Mouse (Mus musculus) neural tube, embryonic 13.5 days (tissue): ENCODE data around the gene Emc8. TPM values are rescaled to one million over a fixed set of nuclear protein-coding genes. Genes with fewer than 3 reads are reported as not detected.

Source experiments
- ATAC-seq: fragments of 200-750 bp; cut with Nextera tagmentation; 2 replicates; pipeline ENCODE4 v1.8.0; 2017; ENCODE audit warnings: low read depth, mild to moderate bottlenecking, moderate TSS enrichment, moderate library complexity
- H3K27ac ChIP-seq: fragments of 300-500 bp; sonication (generic); replicated peaks from 2 replicates; pipeline ENCODE4 v1.5.1; 2015; ENCODE audit warnings: moderate library complexity, mild to moderate bottlenecking, inconsistent platforms
- H3K27me3 ChIP-seq: fragments of 300-500 bp; sonication (generic); 2 replicates; pipeline ENCODE4 v1.6.1; 2015; ENCODE audit warnings: mild to moderate bottlenecking, inconsistent platforms
- H3K36me3 ChIP-seq: fragments of 300-500 bp; sonication (generic); 2 replicates; pipeline ENCODE4 v1.6.1; 2015; ENCODE audit warnings: mild to moderate bottlenecking, inconsistent platforms
- H3K4me1 ChIP-seq: fragments of 300-500 bp; sonication (generic); replicated peaks from 2 replicates; pipeline ENCODE4 v1.6.1; 2015; ENCODE audit warnings: inconsistent platforms
- H3K4me2 ChIP-seq: fragments of 300-500 bp; sonication (generic); 2 replicates; pipeline ENCODE4 v1.6.1; 2015; ENCODE audit warnings: inconsistent platforms, mild to moderate bottlenecking, moderate library complexity
- H3K4me3 ChIP-seq: fragments of 300-500 bp; sonication (generic); 2 replicates; pipeline ENCODE4 v1.5.1; 2015; ENCODE audit warnings: mild to moderate bottlenecking, inconsistent platforms
- H3K9ac ChIP-seq: fragments of 300-500 bp; sonication (generic); 2 replicates; pipeline ENCODE4 v1.6.1; 2015; ENCODE audit warnings: moderate library complexity, mild to moderate bottlenecking, inconsistent platforms
- H3K9me3 ChIP-seq: fragments of 300-500 bp; sonication (generic); 2 replicates; pipeline ENCODE4 v1.6.1; 2016; ENCODE audit warnings: inconsistent platforms
- WGBS: fragments of 180-500 bp; shearing (Covaris S2); methylation state at CpG from one replicate; pipeline ENCODE4 v1.1.7; 2015; 5-methylcytosine and 5-hydroxymethylcytosine counted together
- polyA plus RNA-seq: library from polyadenylated mRNA; unstranded; fragments of >200 nt; fragmentation: Nextera tagmentation; extraction: Ambion mirVana; gene quantifications from 2 replicates; pipeline ENCODE4 v1.2.1, GENCODE M21; 2015

Gene Emc8
- 147 and 149 TPM in 2 replicates for polyA plus RNA-seq

- peaks cover 69% of the 10 kb centered on the region for H3K4me1 ChIP-seq
- peak; percentile 3; the same call in 1 of the 2 replicates for ATAC-seq
- no peaks in the 10 kb centered on the region for H3K9me3 ChIP-seq
- H3K4me3 ChIP-seq: peak within 1 kb of the TSS; percentile 95
- peak within 1 kb of the TSS; percentile 93 for H3K4me2 ChIP-seq
- H3K36me3 ChIP-seq: peaks cover 38% of the 10 kb centered on the region
- H3K27me3 ChIP-seq: no peaks in the 10 kb centered on the region
- H3K27ac ChIP-seq: peak within 1 kb of the TSS; percentile 89
- WGBS: 1% methylated on average over 40 of the region's 51 CpGs
- peak within 1 kb of the TSS; percentile 88 for H3K9ac ChIP-seq
Measured at GRCm38 (mm10) chr8:120668374-120668905, at the start of gene Emc8. Gene Emc8 (minus strand): TSS chr8:120668573.

DNA sequence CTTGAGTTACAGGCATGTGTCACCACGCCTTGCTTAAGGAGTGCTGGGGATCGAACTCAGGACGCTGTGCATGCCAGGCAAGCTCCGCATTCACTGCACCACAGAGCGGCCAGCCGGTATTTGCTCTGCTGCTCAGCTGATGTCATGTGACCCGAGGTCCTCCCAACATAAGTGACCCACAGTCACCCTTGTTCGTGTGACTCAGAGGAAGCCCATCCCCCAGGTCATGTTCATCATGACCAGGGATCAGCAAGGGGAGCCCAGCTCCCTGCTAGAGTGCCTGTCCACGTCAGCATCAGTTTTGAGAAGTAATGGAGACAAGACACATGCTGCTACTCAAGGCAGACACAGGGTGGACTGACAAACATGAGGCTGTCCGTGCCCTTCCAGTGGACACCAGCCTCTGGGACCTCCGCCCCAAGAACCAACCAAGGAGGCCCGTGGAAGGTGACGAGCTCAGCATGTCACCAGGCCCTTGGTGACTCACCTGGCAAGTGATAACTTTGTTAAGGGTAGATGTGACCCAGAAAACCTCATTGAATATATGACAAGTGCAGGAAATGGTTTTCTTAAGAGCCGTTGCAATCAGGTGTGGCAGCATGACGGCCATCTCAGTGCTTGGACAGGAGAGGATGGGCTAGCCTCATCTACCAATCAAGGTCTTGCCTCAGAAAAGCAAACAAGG, 47.8 kb upstream of the Emc8 start:
- no peak for ATAC-seq
- no peaks in the 10 kb centered on the region for H3K27me3 ChIP-seq
- H3K4me1 ChIP-seq: no peaks in the 10 kb centered on the region
- WGBS: 80% methylated on average over 15 of the region's 15 CpGs
- no peaks in the 10 kb centered on the region for H3K9me3 ChIP-seq
- no peak overlapping the region for H3K4me2 ChIP-seq
- H3K27ac ChIP-seq: no peak overlapping the region
- H3K36me3 ChIP-seq: no peaks in the 10 kb centered on the region
- no peak overlapping the region for H3K9ac ChIP-seq
- no peak overlapping the region for H3K4me3 ChIP-seq

GRCm38 (mm10) chr8:120715200-120715599, 46.8 kb upstream of the Emc8 start:
- 79% methylated on average over 6 of the region's 6 CpGs for WGBS
- H3K36me3 ChIP-seq: no peaks in the 10 kb centered on the region
- H3K4me3 ChIP-seq: no peak overlapping the region
- no peaks in the 10 kb centered on the region for H3K4me1 ChIP-seq
- no peak for ATAC-seq
- no peak overlapping the region for H3K4me2 ChIP-seq
- no peaks in the 10 kb centered on the region for H3K9me3 ChIP-seq
- H3K27ac ChIP-seq: no peak overlapping the region
- H3K27me3 ChIP-seq: no peaks in the 10 kb centered on the region
- no peak overlapping the region for H3K9ac ChIP-seq

- Histone ChIP-seq H3K4me2 (no peak overlapping the region), H3K4me1 (peaks cover 5% of the 10 kb centered on the region; the same call in 1 of the 2 replicates), H3K27me3 (no peaks in the 10 kb centered on the region), H3K36me3 (no peaks in the 10 kb centered on the region), H3K27ac (no peak overlapping the region), H3K9ac (no peak overlapping the region), H3K9me3 (no peaks in the 10 kb centered on the region), H3K4me3 (no peak overlapping the region)
- WGBS: 86% methylated on average over 10 of the region's 10 CpGs
- no peak for ATAC-seq
Measured at GRCm38 (mm10) chr8:120709176-120709575, 40.8 kb upstream of the Emc8 start.

- no peak for ATAC-seq
- 80% methylated on average over 3 of the region's 3 CpGs for WGBS
- no peaks in the 10 kb centered on the region for H3K9me3 ChIP-seq
- H3K27me3 ChIP-seq: no peaks in the 10 kb centered on the region
- H3K27ac ChIP-seq: no peak overlapping the region
- H3K36me3 ChIP-seq: no peaks in the 10 kb centered on the region
- H3K4me2 ChIP-seq: no peak overlapping the region
- H3K4me1 ChIP-seq: peaks cover 7% of the 10 kb centered on the region; the same call in 1 of the 2 replicates
- no peak overlapping the region for H3K9ac ChIP-seq
- no peak overlapping the region for H3K4me3 ChIP-seq
Measured at GRCm38 (mm10) chr8:120706193-120706592, 37.8 kb upstream of the Emc8 start.

DNA sequence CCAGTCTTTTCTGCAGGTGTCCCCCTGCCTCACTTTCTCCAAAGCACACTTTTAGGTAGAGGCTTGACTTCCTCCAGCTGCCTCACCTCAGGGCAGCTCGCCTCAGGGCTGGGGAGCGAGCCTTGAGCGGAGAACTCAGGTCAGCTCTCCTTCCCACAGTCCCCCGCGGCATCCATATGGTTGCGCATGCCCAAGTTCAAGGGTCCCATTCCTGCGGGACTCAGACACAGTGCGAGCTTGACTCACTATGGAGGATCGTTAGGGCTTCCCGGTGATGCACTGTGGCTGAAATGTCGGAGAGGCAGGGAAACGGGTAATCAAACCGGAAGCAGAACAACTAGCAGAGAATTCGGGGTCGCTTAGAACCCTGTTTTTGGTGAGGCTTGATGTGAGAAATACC, 36.8 kb upstream of the Emc8 start:
- H3K4me3 ChIP-seq: no peak overlapping the region
- H3K27ac ChIP-seq: no peak overlapping the region
- no peak overlapping the region for H3K9ac ChIP-seq
- H3K4me2 ChIP-seq: no peak overlapping the region
- H3K9me3 ChIP-seq: no peaks in the 10 kb centered on the region
- H3K4me1 ChIP-seq: peaks cover 7% of the 10 kb centered on the region; the same call in 1 of the 2 replicates
- no peaks in the 10 kb centered on the region for H3K27me3 ChIP-seq
- ATAC-seq: no peak
- 77% methylated on average over 15 of the region's 15 CpGs for WGBS
- no peaks in the 10 kb centered on the region for H3K36me3 ChIP-seq

- Histone ChIP-seq H3K36me3 (no peaks in the 10 kb centered on the region), H3K4me1 (peaks cover 7% of the 10 kb centered on the region; the same call in 1 of the 2 replicates), H3K9ac (no peak overlapping the region), H3K4me3 (no peak overlapping the region), H3K27me3 (no peaks in the 10 kb centered on the region), H3K4me2 (no peak overlapping the region), H3K27ac (no peak overlapping the region), H3K9me3 (no peaks in the 10 kb centered on the region)
- WGBS: 24% methylated on average over 9 of the region's 9 CpGs
- no peak for ATAC-seq
Measured at GRCm38 (mm10) chr8:120704203-120704602, 35.8 kb upstream of the Emc8 start.

DNA sequence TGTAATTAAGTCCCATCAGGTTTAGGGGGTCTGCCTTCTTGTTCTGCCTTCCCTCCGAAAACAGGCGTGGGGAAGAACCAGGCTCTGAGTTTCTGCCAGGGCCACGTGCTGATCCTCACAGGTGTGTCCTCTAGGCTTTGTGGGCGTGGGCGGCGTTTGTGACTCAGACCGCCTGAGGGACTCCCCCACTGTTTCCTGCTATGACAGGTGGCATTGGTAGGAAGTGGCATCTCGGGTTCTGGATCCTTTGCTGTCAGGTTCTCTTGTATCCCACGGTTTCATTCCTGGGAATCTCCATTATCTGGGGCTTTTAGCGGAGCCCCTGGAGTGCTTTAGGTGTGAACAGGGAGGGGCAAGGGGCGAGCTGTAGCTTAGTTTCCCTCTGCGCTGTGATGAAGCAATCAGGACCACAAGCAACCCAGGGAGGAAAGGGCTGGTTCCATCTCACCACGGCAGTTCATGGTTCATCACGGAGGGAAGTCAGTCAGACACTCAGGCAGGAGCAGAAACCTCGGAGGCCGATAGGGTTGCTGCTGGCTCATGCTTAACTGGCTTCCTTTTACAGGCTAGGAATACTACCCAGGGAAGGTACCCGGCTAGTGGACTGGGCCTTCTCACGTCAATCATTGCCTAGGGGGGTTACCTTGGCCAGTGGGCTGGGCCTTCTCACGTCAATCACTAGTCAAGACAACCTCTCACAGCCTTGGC, 33.5 kb upstream of the Emc8 start:
- Histone ChIP-seq H3K9me3 (no peaks in the 10 kb centered on the region), H3K36me3 (no peaks in the 10 kb centered on the region), H3K9ac (no peak overlapping the region), H3K4me1 (peaks cover 10% of the 10 kb centered on the region; the same call in 1 of the 2 replicates), H3K4me3 (no peak overlapping the region), H3K4me2 (no peak overlapping the region), H3K27me3 (no peaks in the 10 kb centered on the region), H3K27ac (no peak overlapping the region)
- 65% methylated on average over 19 of the region's 19 CpGs for whole genome bisulfite sequencing
- no peak for ATAC-seq

GRCm38 (mm10) chr8:120700053-120700452, 31.7 kb upstream of the Emc8 start:
- H3K4me2 ChIP-seq: no peak overlapping the region
- peaks cover 22% of the 10 kb centered on the region; the same call in 1 of the 2 replicates for H3K4me1 ChIP-seq
- H3K27me3 ChIP-seq: no peaks in the 10 kb centered on the region
- no peak overlapping the region for H3K27ac ChIP-seq
- whole genome bisulfite sequencing: 85% methylated on average over 4 of the region's 4 CpGs
- no peak overlapping the region for H3K9ac ChIP-seq
- no peaks in the 10 kb centered on the region for H3K36me3 ChIP-seq
- H3K9me3 ChIP-seq: no peaks in the 10 kb centered on the region
- no peak for ATAC-seq
- H3K4me3 ChIP-seq: no peak overlapping the region

DNA sequence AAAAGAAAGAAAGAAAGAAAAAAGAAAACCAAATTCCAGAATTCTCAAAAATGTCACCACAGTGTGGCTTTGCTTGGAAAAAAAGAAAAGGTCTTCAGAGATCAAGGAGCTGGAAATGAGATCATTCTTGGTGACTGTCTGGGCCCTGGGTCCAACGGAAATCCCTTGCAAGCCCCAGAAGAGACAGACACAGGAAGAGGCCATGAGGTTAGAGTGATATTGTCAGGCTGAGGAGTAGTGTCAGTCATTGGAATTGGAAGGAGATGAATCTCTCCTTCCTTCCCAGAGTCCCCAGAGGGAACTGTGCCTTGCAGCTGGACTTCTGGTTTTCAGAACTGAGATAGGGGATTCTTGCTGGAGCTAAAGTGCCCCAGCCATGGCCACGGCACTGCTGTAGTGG, 31.2 kb upstream of the Emc8 start:
- H3K9me3 ChIP-seq: no peaks in the 10 kb centered on the region
- peaks cover 20% of the 10 kb centered on the region; the same call in 1 of the 2 replicates for H3K4me1 ChIP-seq
- no peak overlapping the region for H3K27ac ChIP-seq
- no peaks in the 10 kb centered on the region for H3K27me3 ChIP-seq
- no peaks in the 10 kb centered on the region for H3K36me3 ChIP-seq
- H3K4me3 ChIP-seq: no peak overlapping the region
- 78% methylated on average over 2 of the region's 2 CpGs for WGBS
- H3K9ac ChIP-seq: no peak overlapping the region
- no peak for ATAC-seq
- H3K4me2 ChIP-seq: no peak overlapping the region

DNA sequence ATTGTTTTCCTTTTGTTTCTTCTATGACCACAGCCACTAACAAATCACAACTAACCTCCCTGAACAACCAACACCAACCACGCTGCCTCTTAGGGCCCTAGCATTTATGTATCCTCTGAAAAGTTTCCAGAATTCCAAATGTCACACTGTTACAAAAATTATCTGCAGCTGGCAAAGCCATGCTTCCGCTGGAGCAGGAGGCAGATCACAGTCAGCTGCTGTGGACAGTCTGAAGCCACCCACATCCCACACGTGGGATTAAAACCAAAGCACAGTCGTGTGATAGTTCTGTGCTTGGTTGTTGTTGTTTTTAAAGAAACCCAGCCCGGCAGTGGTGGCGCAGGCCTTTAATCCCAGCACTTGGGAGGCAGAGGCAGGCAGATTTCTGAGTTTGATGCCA, 30.7 kb upstream of the Emc8 start:
- ATAC-seq: no peak
- WGBS: 83% methylated on average over 6 of the region's 6 CpGs
- Histone ChIP-seq H3K4me2 (no peak overlapping the region), H3K36me3 (no peaks in the 10 kb centered on the region), H3K9ac (no peak overlapping the region), H3K4me3 (no peak overlapping the region), H3K27me3 (no peaks in the 10 kb centered on the region), H3K4me1 (peaks cover 15% of the 10 kb centered on the region; the same call in 1 of the 2 replicates), H3K27ac (no peak overlapping the region), H3K9me3 (no peaks in the 10 kb centered on the region)

DNA sequence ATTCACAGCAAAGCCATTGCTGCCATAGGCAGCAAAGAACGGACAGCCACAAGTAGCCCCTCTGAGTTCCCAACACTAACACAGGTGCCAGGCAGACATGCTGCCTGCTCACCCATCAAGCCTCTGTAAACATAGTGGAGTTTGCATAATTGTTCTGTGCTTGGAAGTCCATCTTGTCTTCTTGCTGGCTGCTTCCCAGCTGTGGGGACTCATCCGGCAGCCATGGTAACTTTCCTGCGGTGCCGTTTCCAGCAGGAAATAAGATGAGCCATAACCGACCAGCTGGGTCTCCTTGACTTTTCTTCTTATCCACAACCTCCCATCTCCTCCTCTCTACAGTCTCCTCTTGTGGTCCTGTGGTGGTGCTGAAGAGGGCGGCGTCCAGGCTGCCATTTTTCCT, 30.1 kb upstream of the Emc8 start:
- Histone ChIP-seq H3K4me1 (peaks cover 15% of the 10 kb centered on the region; the same call in 1 of the 2 replicates), H3K4me2 (no peak overlapping the region), H3K9ac (no peak overlapping the region), H3K27me3 (no peaks in the 10 kb centered on the region), H3K9me3 (no peaks in the 10 kb centered on the region), H3K27ac (no peak overlapping the region), H3K4me3 (no peak overlapping the region), H3K36me3 (no peaks in the 10 kb centered on the region)
- ATAC-seq: no peak
- WGBS: 92% methylated on average over 7 of the region's 7 CpGs
